Comparison of ENCODE assay signal across 27 mouse cellular contexts in genomic region chr14:122968049-122968448, GRCm38 (mm10). TPM values are rescaled to one million over a fixed set of nuclear protein-coding genes. Genes with fewer than 3 reads are reported as not detected.
DNase-seq lines count a peak whose midpoint lies in the region; ATAC-seq and TF ChIP-seq lines count a peak whose summit lies in the region.
"Had no signal": no experiment of that assay in that cellular context is flagged by ENCODE, and none has a peak within 500 bp of the region (broad histone marks: within the 10 kb centered on the region; RNA-seq: fewer than 3 reads in every experiment).

No protein-coding gene starts in this region.

- TF ChIP-seq RAD21 in CH12.LX (IDR thresholded peaks at IDR 0.05; ENCODE audit: low read depth, low read length), result peak; percentile 6

- dilution Hi-C loops in CH12.LX (cut with MboI; ENCODE audit: extremely low pct_ligation_motif_present, extremely low pct_unique_long_range_greater_than_20kb, low sequenced_read_pairs), result no loop called here

- no peak for ATAC-seq in intestine, postnatal 0 days
- no peak for ATAC-seq in intestine, embryonic 15.5 days
- ATAC-seq: forebrain, embryonic 13.5 days; hindbrain, embryonic 16.5 days; intestine, embryonic 16.5 days; liver, embryonic 12.5 days; liver, postnatal 0 days; midbrain, embryonic 13.5 days had no signal

- 67% methylated on average over 2 of the region's 2 CpGs for WGBS in intestine, postnatal 0 days
- 74% methylated on average over 2 of the region's 2 CpGs for WGBS in intestine, embryonic 15.5 days

- no peak overlapping the region for H3K4me2 ChIP-seq in intestine, postnatal 0 days (replicated peaks; ENCODE audit: low read depth)
- H3K4me2 ChIP-seq in intestine, embryonic 15.5 days (replicated peaks), result no peak overlapping the region
- H3K4me2 ChIP-seq in CH12.LX (ENCODE audit: insufficient read depth, low read depth, poor library complexity, severe bottlenecking), result no peak overlapping the region
- H3K4me2 ChIP-seq: embryonic facial prominence, embryonic 15.5 days; forebrain, embryonic 13.5 days; liver, embryonic 12.5 days; midbrain, embryonic 13.5 days had no signal

- H3K4me3 ChIP-seq in intestine, postnatal 0 days (ENCODE audit: low read depth, low read length), result no peak overlapping the region
- no peak overlapping the region for H3K4me3 ChIP-seq in intestine, embryonic 15.5 days (replicated peaks)
- H3K4me3 ChIP-seq in CH12.LX (replicated peaks in 1 of 3; ENCODE audit: low read depth in 2 of 3, low read length in 2 of 3, poor library complexity in 1 of 3), result no peak overlapping the region
- H3K4me3 ChIP-seq: embryonic facial prominence, embryonic 10.5 days; embryonic facial prominence, embryonic 15.5 days; forebrain, embryonic 13.5 days; liver, embryonic 12.5 days; megakaryocyte, embryonic 14.5 days; midbrain, embryonic 13.5 days had no signal

- no peak for DNase-seq in CH12.LX (ENCODE audit: extremely low read depth)
- peak; percentile 15 for DNase-seq in ZHBTc4 (ENCODE audit: low read depth, low spot score)
- DNase-seq in naive thymus-derived CD4-positive, alpha-beta T cell, adult 2 months (ENCODE audit: low read depth), result peak; percentile 7
- no peak for DNase-seq in B cell, adult 2 months
- no peak for DNase-seq in T-cell, adult 2 months (ENCODE audit: low spot score)
- no peak for DNase-seq in adrenal gland, adult (ENCODE audit: inconsistent age in 2 of 2, low spot score in 1 of 2)
- DNase-seq: adrenal gland, adult 8-10 months; cerebellum, adult 8-10 months; cerebellum, postnatal 25 days; kidney, adult 9 months; kidney, postnatal 25 days; left cerebral cortex, postnatal 4 days; liver, postnatal 0 days; lung, postnatal 36 days; retina, postnatal 1 day; right cerebral cortex, postnatal 14 days; thymus, postnatal 25 days had no signal

- H3K27ac ChIP-seq in intestine, postnatal 0 days (ENCODE audit: low read depth, low read length), result no peak overlapping the region
- H3K27ac ChIP-seq in intestine, embryonic 15.5 days, result no peak overlapping the region
- H3K27ac ChIP-seq in CH12.LX (ENCODE audit: insufficient read depth, low read depth), result no peak overlapping the region
- H3K27ac ChIP-seq: embryonic facial prominence, embryonic 10.5 days; embryonic facial prominence, embryonic 15.5 days; forebrain, embryonic 13.5 days; liver, embryonic 12.5 days; midbrain, embryonic 13.5 days had no signal

- no peaks in the 10 kb centered on the region for H3K79me2 ChIP-seq in CH12.LX (replicated peaks; ENCODE audit: control insufficient read depth, extremely low read depth, insufficient read depth, poor library complexity, severe bottlenecking)

- peak; percentile 34; the same call in 1 of the 2 replicates for TF ChIP-seq CTCF in intestine, postnatal 0 days (IDR thresholded peaks at IDR 0.05; ENCODE audit: low read depth)
- no peak; a peak in 1 of 4 replicates for TF ChIP-seq CTCF in CH12.LX (conservative IDR thresholded peaks at IDR 0.05 in 1 of 2, IDR thresholded peaks at IDR 0.05 in 1 of 2; ENCODE audit: low read depth in 2 of 2, low read length in 2 of 2)

- H3K4me1 ChIP-seq in intestine, postnatal 0 days (replicated peaks; ENCODE audit: control insufficient read depth, insufficient read depth, low read length), result no peaks in the 10 kb centered on the region
- no peaks in the 10 kb centered on the region for H3K4me1 ChIP-seq in intestine, embryonic 15.5 days (replicated peaks)
- no peaks in the 10 kb centered on the region for H3K4me1 ChIP-seq in CH12.LX (ENCODE audit: control insufficient read depth in 1 of 2, insufficient read depth in 2 of 2)
- H3K4me1 ChIP-seq: embryonic facial prominence, embryonic 10.5 days; embryonic facial prominence, embryonic 15.5 days; forebrain, embryonic 13.5 days; liver, embryonic 12.5 days; megakaryocyte, embryonic 14.5 days; midbrain, embryonic 13.5 days had no signal

- H3K36me3 ChIP-seq in intestine, postnatal 0 days (ENCODE audit: control insufficient read depth, insufficient read depth), result peaks cover 37% of the 10 kb centered on the region
- H3K36me3 ChIP-seq in intestine, embryonic 15.5 days, result peaks cover 6% of the 10 kb centered on the region; the same call in 1 of the 2 replicates
- H3K36me3 ChIP-seq in CH12.LX (replicated peaks in 1 of 2; ENCODE audit: control insufficient read depth in 1 of 2, insufficient read depth in 1 of 2, low read length in 1 of 2), result peaks cover 0 to 3% of the 10 kb centered on the region in 2 experiments

- in situ Hi-C loops in CH12.LX (cut with MboI; ENCODE audit: low pct_ligation_motif_present, low pct_unique_long_range_greater_than_20kb, low sequenced_read_pairs), result loop anchor here (25.0 kb wide), 1 partner anchor 344 kb away; no protein-coding TSS in a partner anchor

- no peak for TF ChIP-seq POLR2A in CH12.LX (IDR thresholded peaks at IDR 0.05; ENCODE audit: low read depth, low read length)

- H3K9ac ChIP-seq in intestine, postnatal 0 days (ENCODE audit: low read depth, low read length), result no peak overlapping the region
- no peak overlapping the region for H3K9ac ChIP-seq in intestine, embryonic 15.5 days
- H3K9ac ChIP-seq in CH12.LX (ENCODE audit: insufficient read depth, low read depth), result no peak overlapping the region
- H3K9ac ChIP-seq: embryonic facial prominence, embryonic 15.5 days; forebrain, embryonic 13.5 days; liver, embryonic 12.5 days; liver, postnatal 0 days; midbrain, embryonic 13.5 days had no signal

- no peaks in the 10 kb centered on the region for H3K27me3 ChIP-seq in intestine, postnatal 0 days (replicated peaks; ENCODE audit: control insufficient read depth, insufficient read depth, low read length)
- H3K27me3 ChIP-seq in intestine, embryonic 15.5 days (replicated peaks), result no peaks in the 10 kb centered on the region
- H3K27me3 ChIP-seq in CH12.LX (replicated peaks), result no peaks in the 10 kb centered on the region
- H3K27me3 ChIP-seq: embryonic facial prominence, embryonic 15.5 days; forebrain, embryonic 13.5 days; liver, embryonic 12.5 days; megakaryocyte, embryonic 14.5 days; midbrain, embryonic 13.5 days had no signal

- H3K9me3 ChIP-seq in intestine, postnatal 0 days (ENCODE audit: control insufficient read depth), result no peaks in the 10 kb centered on the region
- no peaks in the 10 kb centered on the region for H3K9me3 ChIP-seq in intestine, embryonic 15.5 days
- H3K9me3 ChIP-seq in CH12.LX (replicated peaks; ENCODE audit: low read length), result no peaks in the 10 kb centered on the region
- H3K9me3 ChIP-seq: embryonic facial prominence, embryonic 10.5 days; embryonic facial prominence, embryonic 15.5 days; forebrain, embryonic 13.5 days; liver, embryonic 12.5 days; megakaryocyte, embryonic 14.5 days; midbrain, embryonic 13.5 days had no signal

- no peak for TF ChIP-seq EP300 in CH12.LX (IDR thresholded peaks at IDR 0.05; ENCODE audit: low read length)

TF ChIP-seq in CH12.LX, 34 proteins besides CTCF, POLR2A, EP300 and RAD21:
- TF ChIP-seq MXI1 (IDR thresholded peaks at IDR 0.05; ENCODE audit: low read depth, low read length) (no peak), E2F4 (IDR thresholded peaks at IDR 0.05; ENCODE audit: insufficient replicate concordance, low read depth, low read length) (no peak), POLR2AphosphoS2 (IDR thresholded peaks at IDR 0.05; ENCODE audit: low read depth, low read length) (no peak), NRF1 (IDR thresholded peaks at IDR 0.05; ENCODE audit: low read depth, low read length) (no peak), ZMIZ1 (IDR thresholded peaks at IDR 0.05; ENCODE audit: low read depth, low read length) (no peak), SMC3 (IDR thresholded peaks at IDR 0.05; ENCODE audit: low read depth, low read length) (peak; percentile 23; the same call in 1 of the 2 replicates), MEF2A (IDR thresholded peaks at IDR 0.05; ENCODE audit: borderline replicate concordance, low read depth, low read length) (no peak), CHD1 (IDR thresholded peaks at IDR 0.05; ENCODE audit: low read depth, low read length) (no peak)
TF ChIP-seq in CH12.LX: peak in this region for 1.

RNA-seq across cellular contexts. Expression of gene Tmtc4, which starts 15.8 kb away (rescaled TPM):
- 7.4 and 7.8 TPM in 2 replicates for polyA plus RNA-seq in intestine, postnatal 0 days (2015; fragmentation: Nextera tagmentation; extraction: Ambion mirVana)
- polyA plus RNA-seq in intestine, embryonic 15.5 days (2015; fragmentation: Nextera tagmentation; extraction: Ambion mirVana), result 20.9 and 23.6 TPM in 2 replicates
- total RNA-seq in CH12.LX (2012; rRNA removed), result 2.8 and 3.3 TPM in 2 replicates
- 2.7 and 3.0 TPM in 2 replicates for total RNA-seq in CH12.LX (2014; rRNA removed)
- 1.1 and 1.4 TPM in 2 replicates for polyA plus RNA-seq in CH12.LX (2012; ENCODE audit: insufficient read length, low read depth)

RNA-seq across cellular contexts. Expression of gene Ggact, which starts 54.5 kb away (rescaled TPM):
- polyA plus RNA-seq in intestine, postnatal 0 days (2015; fragmentation: Nextera tagmentation; extraction: Ambion mirVana), result 59.5 and 64.1 TPM in 2 replicates
- polyA plus RNA-seq in intestine, embryonic 15.5 days (2015; fragmentation: Nextera tagmentation; extraction: Ambion mirVana), result 45.1 and 50.3 TPM in 2 replicates
- total RNA-seq in CH12.LX (2012; rRNA removed) (37.4 and 40.3 TPM in 2 replicates), CH12.LX (2014; rRNA removed) (29.6 and 30.6 TPM in 2 replicates)
- 31.7 and 33.8 TPM in 2 replicates for polyA plus RNA-seq in CH12.LX (2012; ENCODE audit: insufficient read length, low read depth)

Comparison
In these comparisons a context has a peak if more than half of its experiments do, and no peak if none do; other contexts are left out.
1. DNase-seq: peak in ZHBTc4 (single experiment) and naive thymus-derived CD4-positive, alpha-beta T cell, adult 2 months (single experiment); none in CH12.LX (single experiment), B cell, adult 2 months (0 of 2), T-cell, adult 2 months (single experiment) and adrenal gland, adult (0 of 2).